Mouse (Mus musculus): ENCODE measurements around the gene Lhpp. TPM values are rescaled to one million over a fixed set of nuclear protein-coding genes. Genes with fewer than 3 reads are reported as not detected.

Lhpp gene
- polyA plus RNA-seq, 1 experiment from 2014 or later, result 16.8 TPM

DNA sequence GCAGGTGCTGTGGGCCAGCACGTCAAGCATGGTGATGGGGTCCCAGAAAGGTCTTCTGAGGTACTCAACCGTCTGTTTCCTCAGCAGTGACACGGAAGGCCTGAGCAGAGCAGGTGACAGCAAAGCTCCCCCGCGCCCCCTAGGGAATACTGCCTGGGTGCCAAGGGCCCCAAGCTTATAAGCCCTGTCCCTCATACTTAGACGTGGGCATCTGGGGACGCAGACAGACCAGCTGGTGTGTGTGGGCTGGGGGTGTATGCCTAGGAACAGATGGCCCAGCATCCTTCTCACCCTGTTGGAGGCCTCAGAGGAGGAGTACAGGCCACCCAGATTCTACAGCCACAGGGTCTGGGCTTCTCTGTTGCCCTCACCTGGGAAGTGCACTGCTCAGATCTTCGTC lies 110.1 kb downstream of the Lhpp start:
- no peak overlapping the region for H3K4me3 ChIP-seq (replicated peaks; ENCODE audit: low read depth, low read length)
- no peak for ATAC-seq (replicated peaks; ENCODE audit: low FRiP score, low read depth)
- TF ChIP-seq CTCF (IDR thresholded peaks at IDR 0.05; ENCODE audit: low read depth), result no peak
- H3K4me2 ChIP-seq (ENCODE audit: low read length), result no peak overlapping the region
- no peak overlapping the region for H3K27ac ChIP-seq
- H3K9me3 ChIP-seq (replicated peaks; ENCODE audit: low read length), result no peaks in the 10 kb centered on the region
- H3K27me3 ChIP-seq (ENCODE audit: insufficient read depth, low read length), result no peaks in the 10 kb centered on the region
- no peaks in the 10 kb centered on the region for H3K36me3 ChIP-seq (ENCODE audit: insufficient read depth, low read length)
- H3K4me1 ChIP-seq (replicated peaks; ENCODE audit: insufficient read depth, low read length), result peaks cover 22% of the 10 kb centered on the region; the same call in 1 of the 2 replicates
- 67% methylated on average over 8 of the region's 8 CpGs for WGBS
- DNase-seq (ENCODE audit: low spot score), result no peak
- H3K9ac ChIP-seq (ENCODE audit: low read depth, low read length), result no peak overlapping the region

DNA sequence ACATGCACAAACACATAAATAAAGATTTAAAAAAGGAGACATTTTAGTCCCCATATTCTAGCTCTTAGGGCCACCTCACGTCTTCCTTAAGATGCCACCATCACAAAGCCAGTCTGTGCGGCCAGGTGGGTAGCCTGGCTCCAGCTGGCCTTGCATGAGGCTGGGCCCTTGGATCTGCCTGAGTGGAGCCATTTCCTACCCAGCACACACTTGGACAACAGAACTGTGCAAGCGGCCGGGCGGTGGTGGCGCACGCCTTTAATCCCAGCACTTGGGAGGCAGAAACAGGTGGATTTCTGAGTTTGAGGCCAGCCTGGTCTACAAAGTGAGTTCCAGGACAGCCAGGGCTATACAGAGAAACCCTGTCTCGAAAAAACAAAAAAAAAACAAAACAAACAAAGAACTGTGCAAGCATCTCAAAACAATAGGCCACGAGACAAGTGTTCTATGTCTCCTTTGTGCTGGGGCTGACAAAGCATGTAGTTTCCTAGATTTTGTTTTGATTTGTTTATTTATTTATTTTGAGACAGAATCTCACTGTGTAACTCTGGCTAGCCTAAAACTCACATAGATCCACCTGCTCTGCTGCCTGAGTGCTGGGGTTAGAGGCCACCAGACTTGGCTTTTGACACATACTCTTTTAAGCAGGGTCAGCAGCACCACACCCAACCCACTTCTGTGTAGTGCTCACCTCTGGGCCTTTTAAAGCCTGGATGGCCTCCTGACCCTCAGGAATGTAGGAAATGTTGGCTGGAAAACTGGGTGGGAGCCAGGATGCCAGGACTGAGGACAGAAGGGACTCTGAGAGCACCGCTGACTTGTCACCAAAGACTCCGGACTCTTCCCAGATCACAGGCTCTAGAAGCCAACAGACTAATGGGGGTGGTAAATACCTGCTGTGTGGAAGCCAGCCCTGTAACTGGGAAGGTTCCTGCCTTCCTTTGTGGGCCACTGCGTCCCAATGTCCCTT lies 112.2 kb downstream of the Lhpp start:
- WGBS, result 85% methylated on average over 12 of the region's 12 CpGs
- peaks cover 26% of the 10 kb centered on the region; the same call in 1 of the 2 replicates for H3K4me1 ChIP-seq (replicated peaks; ENCODE audit: insufficient read depth, low read length)
- TF ChIP-seq CTCF (IDR thresholded peaks at IDR 0.05; ENCODE audit: low read depth), result no peak
- H3K27ac ChIP-seq, result peak overlapping the region; percentile 42; the same call in 1 of the 2 replicates
- no peak overlapping the region for H3K4me3 ChIP-seq (replicated peaks; ENCODE audit: low read depth, low read length)
- H3K9me3 ChIP-seq (replicated peaks; ENCODE audit: low read length), result no peaks in the 10 kb centered on the region
- no peaks in the 10 kb centered on the region for H3K27me3 ChIP-seq (ENCODE audit: insufficient read depth, low read length)
- no peaks in the 10 kb centered on the region for H3K36me3 ChIP-seq (ENCODE audit: insufficient read depth, low read length)
- H3K4me2 ChIP-seq (ENCODE audit: low read length), result no peak overlapping the region
- ATAC-seq (replicated peaks; ENCODE audit: low FRiP score, low read depth) (no peak), DNase-seq (ENCODE audit: low spot score) (no peak)
- H3K9ac ChIP-seq (ENCODE audit: low read depth, low read length), result no peak overlapping the region

DNA sequence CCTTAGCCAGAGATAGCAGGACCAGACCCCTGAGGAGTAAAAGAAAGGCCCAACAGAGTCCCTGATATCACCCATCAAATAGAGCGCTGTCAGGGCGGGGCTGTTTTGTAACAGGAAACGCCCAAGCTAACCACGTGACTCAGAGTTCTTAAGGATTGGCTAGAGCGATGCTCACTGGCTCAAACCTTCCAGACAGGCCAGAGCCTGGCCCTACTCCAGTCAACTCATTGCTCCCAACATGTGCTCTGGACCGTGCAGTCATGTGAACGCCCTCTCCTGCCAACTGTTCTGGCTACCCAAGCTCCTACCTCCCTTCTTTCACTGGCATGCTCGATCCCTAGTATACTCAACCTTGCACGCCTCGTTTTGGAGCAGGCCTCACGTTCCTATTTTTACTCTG lies 113.5 kb downstream of the Lhpp start:
- Histone ChIP-seq H3K4me2 (ENCODE audit: low read length) (no peak overlapping the region), H3K27ac (peak overlapping the region; percentile 58; the same call in 1 of the 2 replicates), H3K9me3 (replicated peaks; ENCODE audit: low read length) (no peaks in the 10 kb centered on the region), H3K9ac (ENCODE audit: low read depth, low read length) (no peak overlapping the region), H3K36me3 (ENCODE audit: insufficient read depth, low read length) (no peaks in the 10 kb centered on the region), H3K27me3 (ENCODE audit: insufficient read depth, low read length) (no peaks in the 10 kb centered on the region), H3K4me3 (replicated peaks; ENCODE audit: low read depth, low read length) (no peak overlapping the region), H3K4me1 (replicated peaks; ENCODE audit: insufficient read depth, low read length) (peaks cover 26% of the 10 kb centered on the region; the same call in 1 of the 2 replicates)
- no peak for TF ChIP-seq CTCF (IDR thresholded peaks at IDR 0.05; ENCODE audit: low read depth)
- DNase-seq (ENCODE audit: low spot score), result peak; percentile 51
- ATAC-seq (replicated peaks; ENCODE audit: low FRiP score, low read depth), result peak; percentile 92
- 70% methylated on average over 11 of the region's 11 CpGs for WGBS

DNA sequence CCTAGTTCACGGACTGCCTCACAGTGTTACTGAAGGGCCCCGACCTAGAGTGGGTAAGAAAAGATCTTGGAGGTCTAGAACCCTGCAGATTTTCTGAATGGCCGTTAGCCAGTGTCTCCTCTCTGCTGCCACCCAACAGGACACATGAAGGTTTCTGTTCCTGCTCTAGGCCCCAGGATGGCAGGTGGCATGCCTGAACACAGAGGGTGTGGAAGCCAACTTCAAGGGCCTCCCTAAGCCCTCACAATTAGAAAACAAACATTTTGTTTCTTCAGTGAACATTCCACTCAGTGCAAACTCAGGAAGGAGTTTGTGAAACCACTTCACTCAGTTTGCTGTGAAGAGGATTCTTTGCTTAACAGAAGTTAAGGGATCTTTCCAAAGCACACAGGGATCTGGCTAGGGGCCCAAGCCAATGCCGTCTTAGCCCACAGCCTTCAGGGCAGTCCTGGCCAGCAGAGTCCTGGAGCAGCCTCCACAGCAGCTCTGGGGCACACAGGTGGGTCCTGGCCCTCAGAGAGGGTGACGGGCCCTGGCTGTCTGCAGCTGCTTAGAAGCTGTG lies 114.1 kb downstream of the Lhpp start:
- Histone ChIP-seq H3K27me3 (ENCODE audit: insufficient read depth, low read length) (no peaks in the 10 kb centered on the region), H3K9ac (ENCODE audit: low read depth, low read length) (no peak overlapping the region), H3K9me3 (replicated peaks; ENCODE audit: low read length) (no peaks in the 10 kb centered on the region), H3K4me3 (replicated peaks; ENCODE audit: low read depth, low read length) (no peak overlapping the region), H3K4me1 (replicated peaks; ENCODE audit: insufficient read depth, low read length) (peaks cover 26% of the 10 kb centered on the region; the same call in 1 of the 2 replicates), H3K4me2 (ENCODE audit: low read length) (no peak overlapping the region), H3K27ac (peak overlapping the region; percentile 58; the same call in 1 of the 2 replicates), H3K36me3 (ENCODE audit: insufficient read depth, low read length) (no peaks in the 10 kb centered on the region)
- DNase-seq (ENCODE audit: low spot score), result no peak
- 88% methylated on average over 5 of the region's 5 CpGs for WGBS
- ATAC-seq (replicated peaks; ENCODE audit: low FRiP score, low read depth), result no peak
- no peak for TF ChIP-seq CTCF (IDR thresholded peaks at IDR 0.05; ENCODE audit: low read depth)

DNA sequence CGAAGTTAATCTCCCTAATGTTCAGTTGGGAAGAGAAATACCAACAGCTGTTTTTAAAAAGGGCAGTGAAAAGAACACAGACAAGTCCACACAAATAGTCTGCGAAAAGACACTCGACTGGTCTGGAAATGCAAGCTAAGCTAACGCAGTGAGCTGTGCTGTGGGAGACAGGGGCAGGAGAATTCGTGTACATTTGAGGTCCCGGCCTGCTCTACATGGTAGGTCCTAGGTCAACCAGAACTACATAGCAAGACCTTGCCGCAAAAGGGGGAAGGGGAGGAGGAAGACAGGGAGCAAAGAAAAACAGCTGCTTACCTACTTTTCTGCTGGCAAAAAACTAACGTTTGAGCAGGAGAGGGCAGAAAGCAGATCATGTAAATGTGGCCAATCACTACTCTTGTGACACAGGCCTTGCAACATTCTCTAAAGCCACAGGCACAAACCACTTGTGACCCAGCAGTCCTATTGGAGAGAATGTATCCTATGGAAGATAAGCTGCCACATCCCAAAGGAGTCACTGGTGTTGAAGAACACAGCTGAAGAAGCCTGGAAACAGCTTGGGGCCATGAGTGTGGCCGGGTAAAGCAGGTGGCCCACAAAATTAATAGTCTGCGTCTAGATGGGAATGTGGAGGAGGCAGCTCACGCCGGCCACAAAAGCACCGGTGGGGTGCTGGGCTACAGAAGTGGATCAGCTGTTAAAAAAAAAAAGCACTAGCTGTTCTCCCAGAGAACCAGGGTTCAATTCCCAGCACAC lies 115.8 kb downstream of the Lhpp start:
- H3K27me3 ChIP-seq (ENCODE audit: insufficient read depth, low read length), result no peaks in the 10 kb centered on the region
- peaks cover 20% of the 10 kb centered on the region; the same call in 1 of the 2 replicates for H3K4me1 ChIP-seq (replicated peaks; ENCODE audit: insufficient read depth, low read length)
- no peaks in the 10 kb centered on the region for H3K9me3 ChIP-seq (replicated peaks; ENCODE audit: low read length)
- peak overlapping the region; percentile 42; the same call in 1 of the 2 replicates for H3K27ac ChIP-seq
- ATAC-seq (replicated peaks; ENCODE audit: low FRiP score, low read depth) (no peak), DNase-seq (ENCODE audit: low spot score) (no peak)
- no peak overlapping the region for H3K4me2 ChIP-seq (ENCODE audit: low read length)
- no peaks in the 10 kb centered on the region for H3K36me3 ChIP-seq (ENCODE audit: insufficient read depth, low read length)
- 33% methylated on average over 13 of the region's 13 CpGs for WGBS
- no peak overlapping the region for H3K4me3 ChIP-seq (replicated peaks; ENCODE audit: low read depth, low read length)
- H3K9ac ChIP-seq (ENCODE audit: low read depth, low read length), result no peak overlapping the region
- no peak for TF ChIP-seq CTCF (IDR thresholded peaks at IDR 0.05; ENCODE audit: low read depth)
